Mouse (Mus musculus) stomach, embryonic 15.5 days (tissue): Measurements from ENCODE around the gene Wbp1l. TPM values are rescaled to one million over a fixed set of nuclear protein-coding genes. Genes with fewer than 3 reads are reported as not detected.
"Not testable (repeated sequence)": the region's sequence is repeated elsewhere in the genome, so short reads cannot be mapped to it uniquely, and the experiment has no call there.

Source experiments
- ATAC-seq: fragments of 200-750 bp; cut with Nextera tagmentation; 2 replicates; pipeline ENCODE4 v1.8.0; 2017; ENCODE audit warnings: low read depth, moderate number of reproducible peaks, moderate TSS enrichment; ENCODE audit not compliant: insufficient read depth, low FRiP score
- H3K27ac ChIP-seq: fragments of 300-500 bp; sonication (generic); 2 replicates; pipeline ENCODE4 v1.5.1; 2015; ENCODE audit warnings: mild to moderate bottlenecking, inconsistent platforms
- H3K27me3 ChIP-seq: fragments of 300-500 bp; sonication (generic); replicated peaks from 2 replicates; pipeline ENCODE4 v1.6.1; 2015; ENCODE audit warnings: inconsistent platforms
- H3K36me3 ChIP-seq: fragments of 300-500 bp; sonication (generic); 2 replicates; pipeline ENCODE4 v1.6.1; 2015; ENCODE audit warnings: inconsistent platforms
- H3K4me1 ChIP-seq: fragments of 300-500 bp; sonication (generic); 2 replicates; pipeline ENCODE4 v1.6.1; 2015; ENCODE audit warnings: inconsistent platforms
- H3K4me2 ChIP-seq: fragments of 300-500 bp; sonication (generic); 2 replicates; pipeline ENCODE4 v1.6.1; 2015; ENCODE audit warnings: mild to moderate bottlenecking, inconsistent platforms
- H3K4me3 ChIP-seq: fragments of 300-500 bp; sonication (generic); replicated peaks from 2 replicates; pipeline ENCODE4 v1.5.1; 2015; ENCODE audit warnings: inconsistent platforms
- H3K9ac ChIP-seq: fragments of 300-500 bp; sonication (generic); 2 replicates; pipeline ENCODE4 v1.6.1; 2015; ENCODE audit warnings: inconsistent platforms
- H3K9me3 ChIP-seq: fragments of 300-500 bp; sonication (generic); 2 replicates; pipeline ENCODE4 v1.6.1; 2016; ENCODE audit warnings: inconsistent platforms
- WGBS: fragments of 180-500 bp; shearing (Covaris S2); methylation state at CpG from one replicate; pipeline ENCODE4 v1.1.7; 2015; 5-methylcytosine and 5-hydroxymethylcytosine counted together
- polyA plus RNA-seq: library from polyadenylated mRNA; unstranded; fragments of >200 nt; fragmentation: Nextera tagmentation; extraction: Ambion mirVana; gene quantifications from 2 replicates; pipeline ENCODE4 v1.2.1, GENCODE M21; 2015

Wbp1l gene
- polyA plus RNA-seq, result 40.4 and 42.8 TPM in 2 replicates

DNA sequence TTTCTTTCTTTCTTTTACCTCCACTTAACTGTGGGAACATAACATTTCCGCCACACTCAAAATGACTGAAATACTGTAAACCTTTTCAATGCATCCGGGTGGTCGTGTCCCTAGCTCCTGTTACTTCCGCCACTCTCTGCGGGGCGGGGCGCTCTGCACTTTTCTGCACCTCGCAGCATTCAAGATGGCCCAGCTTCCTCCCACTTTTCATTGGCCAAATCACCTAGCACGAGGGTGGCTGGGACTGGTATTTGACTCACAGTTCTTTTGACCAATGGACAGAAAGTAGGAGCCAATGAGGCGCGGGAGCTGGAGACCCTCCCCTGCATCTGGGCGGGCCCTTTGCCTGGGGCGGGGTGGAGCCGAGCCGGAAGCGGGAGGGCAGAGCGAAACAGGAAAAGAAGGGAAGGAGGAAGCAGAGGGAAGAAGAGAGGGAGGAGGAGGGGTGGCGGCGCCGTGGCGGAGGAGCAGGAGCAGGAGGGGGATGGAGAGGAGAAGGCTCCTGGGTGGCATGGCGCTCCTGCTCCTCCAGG lies at the start of gene Wbp1l:
Wbp1l (plus strand) TSS at position 365 of the 533 bp plus-strand sequence.
- H3K4me2 ChIP-seq, result peak within 1 kb of the TSS; percentile 69
- under 1% methylated on average over 22 of the region's 22 CpGs for WGBS
- no peaks in the 10 kb centered on the region for H3K27me3 ChIP-seq
- H3K27ac ChIP-seq, result peak within 1 kb of the TSS; percentile 75
- H3K4me1 ChIP-seq, result peaks cover 7% of the 10 kb centered on the region; the same call in 1 of the 2 replicates
- peak; percentile 99 for ATAC-seq
- H3K36me3 ChIP-seq, result peaks cover 8% of the 10 kb centered on the region
- peak within 1 kb of the TSS; percentile 76 for H3K9ac ChIP-seq
- H3K9me3 ChIP-seq, result no peaks in the 10 kb centered on the region
- H3K4me3 ChIP-seq, result peak within 1 kb of the TSS; percentile 97

DNA sequence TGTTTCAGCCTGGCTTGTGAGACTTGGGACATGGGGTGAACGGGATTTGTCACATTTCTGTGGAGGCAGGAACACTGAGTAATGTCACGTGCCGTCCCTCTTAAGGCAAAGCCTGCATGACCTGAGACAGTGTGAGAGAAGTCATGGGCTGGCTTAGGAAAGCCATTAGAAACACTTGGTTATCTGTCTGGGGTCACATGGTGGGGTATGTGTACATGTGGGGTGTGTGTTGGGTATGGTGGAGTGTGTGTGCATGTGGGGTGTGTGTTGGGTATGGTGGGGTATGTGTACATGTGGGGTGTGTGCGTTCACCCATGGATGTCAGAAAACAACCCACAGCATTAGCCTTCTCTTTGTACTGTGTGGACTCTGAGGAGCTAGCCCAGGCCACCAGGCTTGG lies 48.5 kb upstream of the Wbp1l start:
- Histone ChIP-seq H3K9ac (no peak overlapping the region), H3K36me3 (peaks cover 12% of the 10 kb centered on the region; the same call in 1 of the 2 replicates), H3K4me3 (no peak overlapping the region), H3K4me1 (no peaks in the 10 kb centered on the region), H3K4me2 (no peak overlapping the region), H3K27me3 (no peaks in the 10 kb centered on the region), H3K9me3 (no peaks in the 10 kb centered on the region), H3K27ac (no peak overlapping the region)
- ATAC-seq, result no peak
- 84% methylated on average over 4 of the region's 4 CpGs for WGBS

DNA sequence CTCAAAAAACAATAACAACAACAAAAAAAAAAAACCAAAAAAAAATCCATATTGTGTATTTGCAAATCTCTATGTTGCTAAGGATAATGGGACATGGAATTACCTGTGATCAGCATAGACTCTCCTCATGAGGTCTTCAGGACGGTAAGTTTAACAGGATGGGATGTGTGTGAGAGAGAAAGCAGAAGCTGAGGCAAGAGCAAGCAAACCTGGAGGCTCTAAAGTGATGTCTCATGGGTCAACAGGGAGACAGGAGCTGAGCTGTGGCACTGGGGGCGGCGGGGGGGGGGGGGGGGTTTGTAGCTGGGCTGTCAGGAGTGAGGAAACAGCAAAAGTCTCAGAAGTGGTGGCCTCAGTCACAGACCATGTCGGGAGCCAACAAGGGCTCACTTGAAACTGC lies 46.4 kb upstream of the Wbp1l start:
- Histone ChIP-seq H3K9ac (no peak overlapping the region), H3K27ac (no peak overlapping the region), H3K27me3 (no peaks in the 10 kb centered on the region), H3K9me3 (no peaks in the 10 kb centered on the region), H3K4me1 (no peaks in the 10 kb centered on the region), H3K4me2 (no peak overlapping the region), H3K4me3 (no peak overlapping the region), H3K36me3 (peaks cover 12% of the 10 kb centered on the region; the same call in 1 of the 2 replicates)
- 87% methylated on average over 3 of the region's 4 CpGs for WGBS
- ATAC-seq, result no peak

DNA sequence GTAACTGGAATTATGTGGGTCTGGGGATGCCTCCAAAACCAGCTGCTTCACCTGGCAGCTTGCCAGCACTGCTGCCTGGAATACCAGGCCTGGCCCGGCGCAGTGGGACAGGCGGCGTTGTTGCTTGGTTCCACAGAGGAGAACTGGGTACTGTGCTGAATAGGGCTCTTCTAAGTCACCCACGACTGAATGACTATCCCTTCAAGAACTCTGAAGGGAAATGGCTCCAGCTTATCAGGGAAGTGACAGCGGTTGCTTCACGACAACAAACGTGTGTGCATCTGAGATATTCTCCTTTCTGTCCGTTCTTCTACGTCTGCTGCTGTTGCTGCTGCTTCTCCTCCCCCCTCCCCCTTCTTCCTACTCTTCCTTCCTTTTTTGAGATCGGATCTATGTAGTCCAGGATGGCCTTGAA lies 45.3 kb upstream of the Wbp1l start:
- Histone ChIP-seq H3K4me1 (no peaks in the 10 kb centered on the region), H3K27ac (no peak overlapping the region), H3K36me3 (peaks cover 12% of the 10 kb centered on the region; the same call in 1 of the 2 replicates), H3K9me3 (no peaks in the 10 kb centered on the region), H3K9ac (no peak overlapping the region), H3K4me3 (no peak overlapping the region), H3K4me2 (no peak overlapping the region), H3K27me3 (no peaks in the 10 kb centered on the region)
- peak; percentile 73; the same call in 1 of the 2 replicates for ATAC-seq
- 59% methylated on average over 11 of the region's 11 CpGs for WGBS

DNA sequence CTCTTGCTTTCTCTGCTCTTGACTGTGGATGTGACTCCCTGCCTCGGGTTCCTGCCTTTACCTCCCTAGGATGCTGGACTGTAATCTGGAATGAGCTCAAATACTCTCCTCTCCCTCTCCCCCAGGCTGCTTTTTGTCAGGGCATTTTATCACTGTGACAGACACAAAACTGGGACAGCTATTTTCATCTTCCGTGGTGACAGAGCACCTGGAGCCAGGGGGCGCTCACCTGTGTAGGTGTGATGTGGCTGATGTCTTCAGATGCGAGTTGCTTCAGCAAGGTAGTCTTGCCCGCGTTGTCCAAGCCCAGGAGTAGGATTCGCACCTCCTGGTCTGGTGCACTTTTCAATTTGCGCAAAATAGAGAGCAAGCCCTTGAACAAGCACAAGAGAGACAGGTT lies 40.9 kb upstream of the Wbp1l start:
- no peaks in the 10 kb centered on the region for H3K36me3 ChIP-seq
- no peak overlapping the region for H3K4me3 ChIP-seq
- no peak overlapping the region for H3K4me2 ChIP-seq
- H3K9me3 ChIP-seq, result no peaks in the 10 kb centered on the region
- WGBS, result 70% methylated on average over 8 of the region's 8 CpGs
- no peak overlapping the region for H3K27ac ChIP-seq
- H3K27me3 ChIP-seq, result no peaks in the 10 kb centered on the region
- H3K4me1 ChIP-seq, result peaks cover 5% of the 10 kb centered on the region; the same call in 1 of the 2 replicates
- H3K9ac ChIP-seq, result no peak overlapping the region
- no peak for ATAC-seq

DNA sequence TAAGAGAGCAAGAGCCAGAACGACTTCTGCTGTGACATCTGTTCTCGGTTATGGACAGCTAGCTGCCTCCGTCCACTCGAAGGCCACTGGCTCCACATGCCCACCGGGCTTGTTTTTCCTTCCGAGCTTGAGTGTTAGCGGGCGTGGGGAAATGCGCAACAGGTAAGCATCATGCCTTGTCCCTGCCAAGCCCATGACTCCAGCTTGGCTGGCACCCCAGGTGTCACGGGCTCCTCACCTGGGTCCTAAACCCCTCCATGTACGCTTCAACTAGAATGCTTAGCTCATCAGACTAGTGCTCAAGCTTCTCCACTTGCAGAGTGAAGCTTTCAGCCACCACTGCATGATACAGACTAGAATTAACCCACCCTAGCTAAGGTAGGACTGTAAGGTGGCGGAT lies 40.3 kb upstream of the Wbp1l start:
- Histone ChIP-seq H3K4me2 (no peak overlapping the region), H3K27me3 (no peaks in the 10 kb centered on the region), H3K4me3 (no peak overlapping the region), H3K36me3 (no peaks in the 10 kb centered on the region), H3K4me1 (peaks cover 7% of the 10 kb centered on the region; the same call in 1 of the 2 replicates), H3K9ac (no peak overlapping the region), H3K27ac (no peak overlapping the region), H3K9me3 (no peaks in the 10 kb centered on the region)
- WGBS, result 69% methylated on average over 12 of the region's 12 CpGs
- no peak for ATAC-seq

DNA sequence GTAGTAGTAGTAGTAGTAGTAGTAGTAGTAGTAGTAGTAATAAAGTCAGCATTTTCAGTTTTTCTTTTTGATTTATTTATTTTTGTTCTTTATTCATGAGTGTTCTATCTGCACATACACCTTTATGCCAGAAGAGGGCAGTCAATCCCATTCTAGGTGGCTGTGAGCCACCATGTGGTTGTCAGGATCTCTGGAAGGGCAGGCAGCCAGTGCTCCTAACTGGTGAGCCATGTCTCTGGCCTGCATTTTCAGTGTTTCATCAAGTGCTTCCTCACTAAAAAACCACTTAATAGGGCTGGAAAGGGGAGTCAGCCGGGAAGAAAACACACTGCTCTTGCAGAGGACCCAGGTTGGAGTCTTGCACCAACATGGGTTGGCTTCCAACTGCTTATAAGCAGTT lies 36.8 kb upstream of the Wbp1l start:
- 21% methylated on average over 1 of the region's 1 CpGs for WGBS

DNA sequence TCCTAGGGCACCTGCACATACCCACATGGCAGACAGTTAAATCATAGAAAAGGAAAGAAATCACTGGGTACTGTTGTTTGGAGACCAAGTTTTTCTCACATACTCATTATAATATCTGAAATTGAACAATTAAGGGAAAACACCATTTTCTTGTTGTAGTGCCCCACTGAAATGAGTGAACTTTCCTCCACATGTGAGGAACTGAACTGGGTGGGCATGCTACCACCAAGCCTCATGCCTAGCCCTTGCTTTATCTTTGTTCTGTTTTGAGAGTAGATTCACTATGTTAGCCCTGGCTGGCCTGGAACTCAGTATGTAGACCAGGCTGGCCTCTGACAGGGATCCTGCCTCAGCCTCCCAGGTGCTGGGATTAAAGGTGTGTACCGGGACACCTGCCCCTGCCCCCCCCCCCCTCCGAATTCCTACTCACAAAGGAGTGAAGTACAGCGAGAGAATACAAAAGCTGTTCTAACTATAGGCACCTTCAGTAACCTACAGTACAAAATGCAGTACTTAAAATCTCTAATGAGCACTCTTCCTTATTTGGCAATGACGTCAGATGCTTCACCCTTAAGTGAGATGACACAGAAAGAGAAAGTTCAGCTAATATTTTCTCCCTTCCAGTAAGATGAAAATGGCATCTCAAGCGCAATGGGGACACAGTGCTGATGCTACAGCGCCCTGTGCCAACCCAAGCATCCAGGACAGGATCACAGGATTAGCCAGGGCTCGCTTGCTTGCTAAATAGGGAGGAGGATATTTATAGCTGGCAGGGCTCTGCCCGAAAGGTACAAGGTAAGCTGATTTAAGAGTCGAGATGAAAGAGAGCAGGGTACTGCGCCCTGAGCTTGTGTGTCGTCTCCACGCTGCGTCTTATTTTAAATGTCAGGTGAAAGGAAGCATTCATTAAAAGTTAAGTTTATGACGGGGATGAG lies 36.0 kb upstream of the Wbp1l start:
- 86% methylated on average over 14 of the region's 14 CpGs for WGBS
- Histone ChIP-seq H3K27ac (no peak overlapping the region), H3K36me3 (no peaks in the 10 kb centered on the region), H3K9me3 (no peaks in the 10 kb centered on the region), H3K4me2 (no peak overlapping the region), H3K9ac (no peak overlapping the region), H3K27me3 (no peaks in the 10 kb centered on the region), H3K4me1 (peaks cover 7% of the 10 kb centered on the region; the same call in 1 of the 2 replicates), H3K4me3 (no peak overlapping the region)
- no peak for ATAC-seq

More for the DNA sequence above, 36.8 kb upstream of the Wbp1l start:
- no peaks in the 10 kb centered on the region for H3K36me3 ChIP-seq
- peaks cover 7% of the 10 kb centered on the region; the same call in 1 of the 2 replicates for H3K4me1 ChIP-seq
- no peak overlapping the region for H3K4me2 ChIP-seq
- ATAC-seq, result no peak
- H3K4me3 ChIP-seq, result no peak overlapping the region
- H3K9ac ChIP-seq, result no peak overlapping the region
- no peaks in the 10 kb centered on the region for H3K9me3 ChIP-seq
- H3K27ac ChIP-seq, result no peak overlapping the region
- H3K27me3 ChIP-seq, result no peaks in the 10 kb centered on the region

DNA sequence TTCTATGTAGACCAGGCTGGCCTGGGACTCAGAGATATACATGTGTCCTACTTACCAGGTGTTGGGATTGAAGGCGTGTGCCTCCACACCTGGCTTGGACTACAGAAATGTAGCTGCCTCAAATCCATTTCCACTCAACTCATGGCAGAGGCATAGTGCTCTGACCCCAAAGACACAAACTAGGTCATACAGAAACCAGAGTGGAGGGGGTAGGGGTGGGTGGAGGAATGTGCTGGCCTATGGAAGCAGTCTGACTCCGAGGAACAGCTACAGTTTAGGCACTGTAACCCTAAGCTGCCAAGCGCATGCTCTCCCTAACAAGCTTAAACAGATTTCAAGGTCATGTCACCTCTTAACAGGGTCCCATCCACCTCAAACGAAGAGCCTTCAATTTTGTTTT lies 35.3 kb upstream of the Wbp1l start:
- no peak for ATAC-seq
- H3K27me3 ChIP-seq, result no peaks in the 10 kb centered on the region

DNA sequence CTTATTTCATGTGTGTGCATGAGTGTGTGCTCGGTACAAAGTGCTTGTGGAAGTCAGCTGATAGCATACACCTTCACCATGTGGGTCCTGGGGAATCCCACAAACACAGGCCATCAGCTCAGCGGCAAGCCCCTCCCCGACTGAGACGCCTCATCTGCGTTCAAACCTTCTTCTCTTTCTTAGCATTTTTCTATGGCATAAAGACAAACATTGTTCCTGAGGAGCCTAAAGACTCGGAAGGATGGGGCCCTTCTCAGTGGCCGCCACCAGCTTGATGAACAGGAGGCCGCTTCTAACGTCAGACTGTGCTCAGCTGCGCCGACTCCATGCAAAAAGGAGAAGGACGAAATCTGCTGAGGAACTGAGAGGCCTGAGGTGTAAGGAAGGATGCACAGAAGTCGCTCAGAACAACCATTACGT lies 34.8 kb upstream of the Wbp1l start:
- WGBS, result 69% methylated on average over 14 of the region's 14 CpGs
- Histone ChIP-seq H3K36me3 (no peaks in the 10 kb centered on the region), H3K4me3 (no peak overlapping the region), H3K4me1 (peaks cover 7% of the 10 kb centered on the region; the same call in 1 of the 2 replicates), H3K9me3 (no peaks in the 10 kb centered on the region), H3K27me3 (no peaks in the 10 kb centered on the region), H3K4me2 (no peak overlapping the region), H3K9ac (no peak overlapping the region), H3K27ac (no peak overlapping the region)
- no peak for ATAC-seq

More for the DNA sequence above, 35.3 kb upstream of the Wbp1l start:
- Histone ChIP-seq H3K4me3 (no peak overlapping the region), H3K9ac (no peak overlapping the region), H3K36me3 (no peaks in the 10 kb centered on the region), H3K9me3 (no peaks in the 10 kb centered on the region), H3K4me1 (peaks cover 7% of the 10 kb centered on the region; the same call in 1 of the 2 replicates), H3K4me2 (no peak overlapping the region), H3K27ac (no peak overlapping the region)
- 73% methylated on average over 4 of the region's 4 CpGs for WGBS

DNA sequence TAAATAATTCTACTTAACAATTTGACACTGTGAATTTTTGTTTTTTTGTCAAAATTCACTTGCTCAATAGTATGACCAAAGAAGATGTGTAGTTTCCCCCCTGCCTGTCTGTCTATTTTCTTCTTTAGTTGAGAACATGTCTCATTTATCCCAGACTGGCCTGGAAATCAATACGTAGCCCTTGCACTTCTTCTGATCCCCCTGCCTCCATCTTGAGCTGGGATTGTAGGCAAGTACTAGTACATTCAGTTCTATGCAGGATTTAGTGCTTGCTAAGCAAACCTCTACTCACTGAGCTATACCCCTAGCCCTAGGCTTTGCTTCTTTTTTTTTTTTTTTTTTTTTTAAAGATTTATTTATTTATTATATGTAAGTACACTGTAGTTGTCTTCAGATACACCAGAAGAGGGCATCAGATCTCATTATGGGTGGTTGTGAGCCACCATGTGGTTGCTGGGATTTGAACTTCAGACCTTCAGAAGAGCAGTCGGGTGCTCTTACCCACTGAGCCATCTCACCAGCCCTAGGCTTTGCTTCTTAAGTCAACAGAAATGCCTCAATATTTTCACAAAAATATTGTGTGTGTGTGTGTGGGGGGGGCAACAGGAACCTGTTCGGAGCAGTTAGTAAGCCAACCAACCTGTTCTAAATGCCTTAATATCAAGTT lies 27.5 kb upstream of the Wbp1l start:
- H3K27me3 ChIP-seq, ATAC-seq, H3K9me3 ChIP-seq, H3K9ac ChIP-seq, H3K27ac ChIP-seq, H3K36me3 ChIP-seq: not testable (repeated sequence)
- Histone ChIP-seq H3K4me2 (peak overlapping the region; percentile 87), H3K4me1 (0 out of 2 replicates have a peak, but pooled peaks cover 17% of the 10 kb centered on the region), H3K4me3 (peak overlapping the region; percentile 79; the same call in 1 of the 2 replicates)
- 66% methylated on average over 3 of the region's 3 CpGs for WGBS
